Mouse (Mus musculus) urinary bladder, postnatal 36 days (tissue): ENCODE measurements around the gene Slc8a2.

ENCODE experiments used
- DNase-seq, 2 experiments: peaks; one replicate each; pipeline ENCODE4 v3.0.0; 2022; ENCODE audit warnings: low spot score in 2 of 2, mixed read lengths in 1 of 2

Gene Slc8a2

GRCm38 (mm10) chr7:16162036-16162435, 32.4 kb downstream of the Slc8a2 start:
- DNase-seq = no peak

- DNase-seq = no peak
Observed at GRCm38 (mm10) chr7:16172141-16172581, 42.5 kb downstream of the Slc8a2 start.

- no peak for DNase-seq
Observed at GRCm38 (mm10) chr7:16172586-16173140, 43.0 kb downstream of the Slc8a2 start.

GRCm38 (mm10) chr7:16173146-16173545, 43.5 kb downstream of the Slc8a2 start:
- no peak for DNase-seq

- DNase-seq = peak; percentile 23 to 34
Observed at GRCm38 (mm10) chr7:16174597-16175541, 45.2 kb downstream of the Slc8a2 start, which contains the start of gene Meis3. Gene Meis3 (plus strand): TSS chr7:16175090.

GRCm38 (mm10) chr7:16175542-16175931, 45.9 kb downstream of the Slc8a2 start:
- no peak for DNase-seq

- no peak for DNase-seq
Observed at GRCm38 (mm10) chr7:16178114-16178513, 48.5 kb downstream of the Slc8a2 start.

- DNase-seq = peak; percentile 23 to 31
Observed at GRCm38 (mm10) chr7:16183663-16184062, 54.0 kb downstream of the Slc8a2 start.

GRCm38 (mm10) chr7:16187494-16187893, 57.9 kb downstream of the Slc8a2 start:
- no peak for DNase-seq

- peak; percentile 46 to 76 for DNase-seq
Observed at GRCm38 (mm10) chr7:16192315-16192714, 62.7 kb downstream of the Slc8a2 start.

GRCm38 (mm10) chr7:16193702-16194101, 64.1 kb downstream of the Slc8a2 start:
- DNase-seq = no peak

- DNase-seq = no peak
Observed at GRCm38 (mm10) chr7:16196616-16197015, 67.0 kb downstream of the Slc8a2 start.

- no peak for DNase-seq
Observed at GRCm38 (mm10) chr7:16197166-16197565, 67.5 kb downstream of the Slc8a2 start.

- no peak for DNase-seq
Observed at GRCm38 (mm10) chr7:16198540-16198939, 68.9 kb downstream of the Slc8a2 start.

GRCm38 (mm10) chr7:16201136-16201535, 71.5 kb downstream of the Slc8a2 start:
- no peak for DNase-seq

GRCm38 (mm10) chr7:16202756-16203504, 73.3 kb downstream of the Slc8a2 start:
- DNase-seq = no peak

GRCm38 (mm10) chr7:16203505-16203903, 73.9 kb downstream of the Slc8a2 start:
- DNase-seq = no peak

- no peak for DNase-seq
Observed at GRCm38 (mm10) chr7:16204791-16205190, 75.2 kb downstream of the Slc8a2 start.

- no peak for DNase-seq
Observed at GRCm38 (mm10) chr7:16207076-16207475, 77.5 kb downstream of the Slc8a2 start.

GRCm38 (mm10) chr7:16207496-16207895, 77.9 kb downstream of the Slc8a2 start:
- peak; percentile 45 to 51 for DNase-seq

- no peak for DNase-seq
Observed at GRCm38 (mm10) chr7:16208781-16209665, 79.4 kb downstream of the Slc8a2 start.
